Mouse (Mus musculus): ENCODE measurements around the gene Pop7. TPM values are rescaled to one million over a fixed set of nuclear protein-coding genes. Genes with fewer than 3 reads are reported as not detected.

The Pop7 gene
- total and polyA plus RNA-seq, 3 experiments, result 61.1 to 79.8 TPM; not detected in 1

DNA sequence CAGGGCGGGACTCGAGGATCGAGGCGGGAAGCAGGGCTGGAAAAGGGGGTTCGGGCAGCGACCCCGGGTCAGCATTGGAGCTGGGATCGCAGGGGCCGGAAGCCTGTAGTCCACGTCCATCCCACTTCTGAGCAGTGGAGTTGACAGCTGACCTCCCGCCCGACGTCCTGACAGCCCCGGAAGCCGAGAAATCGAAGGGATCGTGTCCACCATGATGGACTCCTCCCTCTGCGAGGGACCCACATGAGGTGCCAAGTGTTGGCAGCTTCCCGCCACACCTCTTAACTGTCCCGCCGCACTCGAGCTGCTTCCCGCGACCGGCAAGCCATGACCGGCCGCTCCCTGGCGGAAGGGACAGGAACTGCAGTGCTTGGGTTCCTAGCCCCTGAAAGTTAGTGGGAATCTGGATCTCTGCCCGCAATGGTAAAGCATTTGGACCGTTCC lies 371 bp upstream of the Pop7 start (continued):
- no peak for TF ChIP-seq POLR2AphosphoS5 (IDR thresholded peaks at IDR 0.05; ENCODE audit: borderline replicate concordance, low read depth, low read length)
- TF ChIP-seq KAT2A (conservative IDR thresholded peaks at IDR 0.05; ENCODE audit: low read depth, low read length), result no peak
- TF ChIP-seq EP300 (IDR thresholded peaks at IDR 0.05; ENCODE audit: low read depth in 1 of 2, low read length in 2 of 2), result 0 out of 4 replicates have a peak, but pooled peaks of 1 of the 2 experiments have one; percentile 11
- TF ChIP-seq POLR2A (IDR thresholded peaks at IDR 0.05; ENCODE audit: control insufficient read depth in 1 of 2, insufficient read depth in 1 of 2, low read depth in 1 of 2, low read length in 2 of 2, poor library complexity in 1 of 2), result peak in 1 of 2 experiments; percentile 52; a peak in 1 of 4 replicates
- TF ChIP-seq ZMIZ1 (IDR thresholded peaks at IDR 0.05; ENCODE audit: low read depth, low read length), result peak; percentile 72; the same call in 1 of the 2 replicates
- no peak for TF ChIP-seq MEF2A (IDR thresholded peaks at IDR 0.05; ENCODE audit: extremely low read depth, insufficient replicate concordance, low read depth, low read length, poor library complexity, severe bottlenecking)
- TF ChIP-seq UBTF (IDR thresholded peaks at IDR 0.05; ENCODE audit: borderline replicate concordance, insufficient read depth, low read depth, low read length), result no peak
- TF ChIP-seq MXI1 (IDR thresholded peaks at IDR 0.05; ENCODE audit: low read depth, low read length), result peak; percentile 49
- no peak for TF ChIP-seq ELF1 (IDR thresholded peaks at IDR 0.05; ENCODE audit: low read depth, low read length)
- TF ChIP-seq SMC3 (IDR thresholded peaks at IDR 0.05; ENCODE audit: low read depth, low read length), result peak; percentile 40
- no peak; the same call in 1 of the 2 replicates for TF ChIP-seq SIN3A (IDR thresholded peaks at IDR 0.05; ENCODE audit: low read length)
- no peak for TF ChIP-seq NRF1 (IDR thresholded peaks at IDR 0.05; ENCODE audit: insufficient read depth, low read depth, low read length, poor library complexity, severe bottlenecking)

DNA sequence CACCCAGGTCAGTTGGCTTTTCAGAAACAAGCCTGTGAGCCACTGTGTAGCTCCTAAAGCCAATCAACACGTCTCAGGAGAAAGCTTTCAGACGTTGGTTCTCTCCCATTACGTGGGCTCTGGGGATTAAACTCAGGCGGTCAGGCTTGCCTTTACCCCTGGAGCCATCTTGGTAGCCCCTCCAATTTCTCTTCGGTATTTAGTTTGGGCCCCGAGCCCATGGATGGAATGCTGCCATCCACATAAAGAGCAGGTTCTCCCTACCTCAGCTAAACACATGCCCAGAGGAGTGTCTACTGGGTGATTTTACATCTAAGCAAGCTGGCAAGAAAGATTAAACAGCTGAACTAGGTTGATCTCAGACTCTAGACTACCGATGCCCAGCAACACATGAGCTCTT lies 2.1 kb downstream of the Pop7 start:
- H3K27ac ChIP-seq (ENCODE audit: control insufficient read depth, low read depth, low read length), result no peak overlapping the region
- H3K27me3 ChIP-seq (ENCODE audit: control insufficient read depth in 1 of 2, insufficient read depth in 2 of 2, low read length in 2 of 2), result peaks cover 2 to 3% of the 10 kb centered on the region in 2 experiments; a peak in 2 of 4 replicates
- DNase-seq (ENCODE audit: low read depth, low spot score), result no peak
- peaks cover 0 to 15% of the 10 kb centered on the region in 2 experiments; a peak in 3 of 4 replicates for H3K36me3 ChIP-seq (ENCODE audit: control insufficient read depth in 1 of 2, insufficient read depth in 2 of 2, low read length in 2 of 2)
- H3K9ac ChIP-seq (ENCODE audit: control insufficient read depth, low read depth, low read length, poor library complexity, severe bottlenecking), result no peak overlapping the region
- TF ChIP-seq KAT2A (conservative IDR thresholded peaks at IDR 0.05; ENCODE audit: low read depth, low read length) (no peak), NELFE (IDR thresholded peaks at IDR 0.05; ENCODE audit: low read depth, low read length) (no peak), TAL1 (IDR thresholded peaks at IDR 0.05; ENCODE audit: low read length) (no peak), USF1 (IDR thresholded peaks at IDR 0.05; ENCODE audit: low read depth, low read length) (no peak), POLR2A (IDR thresholded peaks at IDR 0.05; ENCODE audit: control insufficient read depth in 1 of 2, insufficient read depth in 1 of 2, low read depth in 1 of 2, low read length in 2 of 2, poor library complexity in 1 of 2) (0 out of 4 replicates have a peak, but pooled peaks of 1 of the 2 experiments have one; percentile 4), ZNF384 (IDR thresholded peaks at IDR 0.05; ENCODE audit: low read depth, low read length) (no peak)
- peaks cover 4 to 11% of the 10 kb centered on the region in 2 experiments; a peak in 3 of 4 replicates for H3K4me1 ChIP-seq (ENCODE audit: control insufficient read depth in 1 of 2, insufficient read depth in 2 of 2, low read length in 2 of 2)
- peaks cover 13% of the 10 kb centered on the region for H3K79me2 ChIP-seq (ENCODE audit: control insufficient read depth, insufficient read depth, low read length, poor library complexity)
- H3K4me3 ChIP-seq (ENCODE audit: control insufficient read depth in 1 of 2, insufficient read depth in 1 of 2, low read depth in 2 of 2, low read length in 2 of 2), result no peak overlapping the region
- H3K9me3 ChIP-seq (replicated peaks; ENCODE audit: insufficient read depth, low read length), result no peaks in the 10 kb centered on the region

DNA sequence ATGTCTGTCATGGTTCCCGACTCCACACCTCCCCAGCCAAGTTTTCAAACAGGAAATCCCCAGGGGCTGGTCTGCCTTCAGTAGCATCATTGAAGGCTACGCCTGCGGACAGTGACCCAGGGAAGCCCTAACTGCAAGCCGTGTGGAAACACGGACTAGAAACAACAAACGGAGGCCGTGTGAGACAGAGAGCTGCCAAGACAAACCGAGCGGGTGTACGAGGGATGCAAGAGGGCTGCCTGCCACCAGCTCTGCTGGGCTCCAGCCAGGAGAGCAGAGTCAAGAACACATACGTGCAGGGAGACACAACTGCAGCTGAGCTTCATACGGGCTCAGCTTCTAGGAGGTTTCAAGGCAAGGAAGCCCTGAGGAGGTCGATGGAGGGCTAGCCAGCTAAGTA lies 8.5 kb downstream of the Pop7 start:
- Histone ChIP-seq H3K79me2 (ENCODE audit: control insufficient read depth, insufficient read depth, low read length, poor library complexity) (no peaks in the 10 kb centered on the region), H3K36me3 (ENCODE audit: control insufficient read depth in 1 of 2, insufficient read depth in 2 of 2, low read length in 2 of 2) (no peaks in the 10 kb centered on the region), H3K9me3 (replicated peaks; ENCODE audit: insufficient read depth, low read length) (no peaks in the 10 kb centered on the region), H3K27me3 (ENCODE audit: control insufficient read depth in 1 of 2, insufficient read depth in 2 of 2, low read length in 2 of 2) (peaks cover 2 to 11% of the 10 kb centered on the region in 2 experiments), H3K4me1 (ENCODE audit: control insufficient read depth in 1 of 2, insufficient read depth in 2 of 2, low read length in 2 of 2) (no peaks in the 10 kb centered on the region), H3K27ac (ENCODE audit: control insufficient read depth, low read depth, low read length) (no peak overlapping the region), H3K9ac (ENCODE audit: control insufficient read depth, low read depth, low read length, poor library complexity, severe bottlenecking) (no peak overlapping the region), H3K4me3 (ENCODE audit: control insufficient read depth in 1 of 2, insufficient read depth in 1 of 2, low read depth in 2 of 2, low read length in 2 of 2) (no peak overlapping the region)
- DNase-seq (ENCODE audit: low read depth, low spot score), result no peak
- TF ChIP-seq ZMIZ1 (IDR thresholded peaks at IDR 0.05; ENCODE audit: low read depth, low read length) (no peak), KAT2A (conservative IDR thresholded peaks at IDR 0.05; ENCODE audit: low read depth, low read length) (no peak), POLR2AphosphoS5 (IDR thresholded peaks at IDR 0.05; ENCODE audit: borderline replicate concordance, low read depth, low read length) (no peak), TCF12 (IDR thresholded peaks at IDR 0.05; ENCODE audit: low read depth, low read length) (no peak), MYB (IDR thresholded peaks at IDR 0.05; ENCODE audit: low read depth, low read length) (no peak), E2F4 (IDR thresholded peaks at IDR 0.05; ENCODE audit: borderline replicate concordance, low read depth, low read length) (no peak), ELF1 (IDR thresholded peaks at IDR 0.05; ENCODE audit: low read depth, low read length) (no peak), TAL1 (IDR thresholded peaks at IDR 0.05; ENCODE audit: low read length) (no peak), TBP (IDR thresholded peaks at IDR 0.05; ENCODE audit: low read depth, low read length) (no peak), CHD2 (IDR thresholded peaks at IDR 0.05; ENCODE audit: low read length) (no peak), NELFE (IDR thresholded peaks at IDR 0.05; ENCODE audit: low read depth, low read length) (no peak), MXI1 (IDR thresholded peaks at IDR 0.05; ENCODE audit: low read depth, low read length) (no peak)
